Mouse (Mus musculus) forebrain, embryonic 13.5 days (tissue): ENCODE measurements around the gene Nxpe3. TPM values are rescaled to one million over a fixed set of nuclear protein-coding genes. Genes with fewer than 3 reads are reported as not detected.
A peak's percentile ranks its signal among the peaks of the same experiment; 100 is the strongest.

Experiments
- ATAC-seq: fragments of 200-750 bp; cut with Nextera tagmentation; 2 replicates; pipeline ENCODE4 v1.8.0; 2017
- H3K27ac ChIP-seq: fragments of 300-500 bp; sonication (generic); 2 replicates; pipeline ENCODE4 v1.5.1; 2015; ENCODE audit warnings: inconsistent platforms, mild to moderate bottlenecking, moderate library complexity
- H3K27me3 ChIP-seq: fragments of 300-500 bp; sonication (generic); 2 replicates; pipeline ENCODE4 v1.6.1; 2015; ENCODE audit warnings: mild to moderate bottlenecking, inconsistent platforms
- H3K36me3 ChIP-seq: fragments of 300-500 bp; sonication (generic); 2 replicates; pipeline ENCODE4 v1.6.1; 2015; ENCODE audit warnings: mild to moderate bottlenecking, inconsistent platforms; ENCODE audit not compliant: poor library complexity, severe bottlenecking
- H3K4me1 ChIP-seq: fragments of 300-500 bp; sonication (generic); 2 replicates; pipeline ENCODE4 v1.6.1; 2015; ENCODE audit warnings: inconsistent platforms
- H3K4me2 ChIP-seq: fragments of 300-500 bp; sonication (generic); 2 replicates; pipeline ENCODE4 v1.6.1; 2015; ENCODE audit warnings: inconsistent platforms, mild to moderate bottlenecking, moderate library complexity
- H3K4me3 ChIP-seq: fragments of 300-500 bp; sonication (generic); 2 replicates; pipeline ENCODE4 v1.5.1; 2015; ENCODE audit warnings: mild to moderate bottlenecking, inconsistent platforms
- H3K9ac ChIP-seq: fragments of 300-500 bp; sonication (generic); 2 replicates; pipeline ENCODE4 v1.6.1; 2015; ENCODE audit warnings: mild to moderate bottlenecking, inconsistent platforms
- H3K9me3 ChIP-seq: fragments of 300-500 bp; sonication (generic); replicated peaks from 2 replicates; pipeline ENCODE4 v1.6.1; 2016; ENCODE audit warnings: inconsistent platforms
- WGBS: fragments of 180-500 bp; shearing (Covaris S2); methylation state at CpG from one replicate; pipeline ENCODE4 v1.1.7; 2015; 5-methylcytosine and 5-hydroxymethylcytosine counted together
- polyA plus RNA-seq: library from polyadenylated mRNA; unstranded; fragments of >200 nt; fragmentation: Nextera tagmentation; extraction: Ambion mirVana; gene quantifications from 2 replicates; pipeline ENCODE4 v1.2.1, GENCODE M21; 2015

The Nxpe3 gene
- polyA plus RNA-seq, 1 experiment from 2014 or later: 1.1 TPM

GRCm38 (mm10) chr16:55815466-55815865 lies 79.6 kb downstream of the Nxpe3 start:
- peaks cover 4% of the 10 kb centered on the region; the same call in 1 of the 2 replicates for H3K27me3 ChIP-seq
- peaks cover 48% of the 10 kb centered on the region for H3K36me3 ChIP-seq
- peaks cover 15% of the 10 kb centered on the region for H3K4me1 ChIP-seq
- 80% methylated on average over 14 of the region's 14 CpGs for WGBS
- H3K9ac ChIP-seq: no peak overlapping the region
- H3K4me3 ChIP-seq: no peak overlapping the region
- no peak for ATAC-seq
- no peaks in the 10 kb centered on the region for H3K9me3 ChIP-seq
- no peak overlapping the region for H3K27ac ChIP-seq
- no peak overlapping the region for H3K4me2 ChIP-seq

- no peak overlapping the region for H3K4me3 ChIP-seq
- 93% methylated on average over 6 of the region's 6 CpGs for WGBS
- no peaks in the 10 kb centered on the region for H3K9me3 ChIP-seq
- no peaks in the 10 kb centered on the region for H3K27me3 ChIP-seq
- no peak overlapping the region for H3K9ac ChIP-seq
- H3K4me2 ChIP-seq: no peak overlapping the region
- no peak for ATAC-seq
- no peak overlapping the region for H3K27ac ChIP-seq
- H3K4me1 ChIP-seq: peaks cover 9% of the 10 kb centered on the region; the same call in 1 of the 2 replicates
- peaks cover 48% of the 10 kb centered on the region for H3K36me3 ChIP-seq
Measured at GRCm38 (mm10) chr16:55814686-55815085, 80.4 kb downstream of the Nxpe3 start.

GRCm38 (mm10) chr16:55813916-55814315 lies 81.2 kb downstream of the Nxpe3 start:
- H3K4me1 ChIP-seq: peaks cover 1% of the 10 kb centered on the region; the same call in 1 of the 2 replicates
- no peaks in the 10 kb centered on the region for H3K9me3 ChIP-seq
- no peak overlapping the region for H3K4me2 ChIP-seq
- no peak overlapping the region for H3K9ac ChIP-seq
- ATAC-seq: no peak
- H3K4me3 ChIP-seq: no peak overlapping the region
- no peak overlapping the region for H3K27ac ChIP-seq
- peaks cover 48% of the 10 kb centered on the region for H3K36me3 ChIP-seq
- H3K27me3 ChIP-seq: no peaks in the 10 kb centered on the region
- 86% methylated on average over 15 of the region's 15 CpGs for WGBS

GRCm38 (mm10) chr16:55811792-55812191 lies 83.3 kb downstream of the Nxpe3 start:
- 93% methylated on average over 6 of the region's 6 CpGs for WGBS
- no peaks in the 10 kb centered on the region for H3K27me3 ChIP-seq
- no peak overlapping the region for H3K27ac ChIP-seq
- H3K36me3 ChIP-seq: peaks cover 39% of the 10 kb centered on the region
- H3K4me1 ChIP-seq: 0 out of 2 replicates have a peak, but pooled peaks cover 3% of the 10 kb centered on the region
- ATAC-seq: no peak
- no peak overlapping the region for H3K4me3 ChIP-seq
- no peak overlapping the region for H3K9ac ChIP-seq
- no peaks in the 10 kb centered on the region for H3K9me3 ChIP-seq
- H3K4me2 ChIP-seq: no peak overlapping the region

GRCm38 (mm10) chr16:55809779-55810514 lies 85.1 kb downstream of the Nxpe3 start:
- Histone ChIP-seq H3K27me3 (no peaks in the 10 kb centered on the region), H3K4me2 (no peak overlapping the region), H3K9ac (no peak overlapping the region), H3K27ac (no peak overlapping the region), H3K4me3 (no peak overlapping the region), H3K4me1 (0 out of 2 replicates have a peak, but pooled peaks cover 3% of the 10 kb centered on the region), H3K9me3 (no peaks in the 10 kb centered on the region), H3K36me3 (peaks cover 23% of the 10 kb centered on the region)
- 93% methylated on average over 9 of the region's 9 CpGs for WGBS
- ATAC-seq: no peak

- H3K4me1 ChIP-seq: 0 out of 2 replicates have a peak, but pooled peaks cover 3% of the 10 kb centered on the region
- no peak overlapping the region for H3K9ac ChIP-seq
- WGBS: 95% methylated on average over 6 of the region's 6 CpGs
- H3K27me3 ChIP-seq: no peaks in the 10 kb centered on the region
- no peak overlapping the region for H3K4me3 ChIP-seq
- H3K36me3 ChIP-seq: peaks cover 17% of the 10 kb centered on the region
- H3K4me2 ChIP-seq: no peak overlapping the region
- H3K27ac ChIP-seq: no peak overlapping the region
- ATAC-seq: no peak
- no peaks in the 10 kb centered on the region for H3K9me3 ChIP-seq
Measured at GRCm38 (mm10) chr16:55809345-55809744, 85.7 kb downstream of the Nxpe3 start.

GRCm38 (mm10) chr16:55807505-55807932 lies 87.6 kb downstream of the Nxpe3 start:
- H3K4me3 ChIP-seq: no peak overlapping the region
- H3K9me3 ChIP-seq: no peaks in the 10 kb centered on the region
- no peaks in the 10 kb centered on the region for H3K27me3 ChIP-seq
- 55% methylated on average over 6 of the region's 6 CpGs for WGBS
- peak; percentile 78; the same call in 1 of the 2 replicates for ATAC-seq
- no peak overlapping the region for H3K4me2 ChIP-seq
- no peak overlapping the region for H3K9ac ChIP-seq
- H3K4me1 ChIP-seq: 0 out of 2 replicates have a peak, but pooled peaks cover 3% of the 10 kb centered on the region
- peaks cover 1% of the 10 kb centered on the region for H3K36me3 ChIP-seq
- no peak overlapping the region for H3K27ac ChIP-seq

- Histone ChIP-seq H3K27me3 (no peaks in the 10 kb centered on the region), H3K27ac (no peak overlapping the region), H3K4me1 (0 out of 2 replicates have a peak, but pooled peaks cover 3% of the 10 kb centered on the region), H3K4me2 (no peak overlapping the region), H3K9ac (no peak overlapping the region), H3K36me3 (no peaks in the 10 kb centered on the region), H3K4me3 (no peak overlapping the region), H3K9me3 (no peaks in the 10 kb centered on the region)
- no peak for ATAC-seq
- 90% methylated on average over 1 of the region's 1 CpGs for WGBS
Measured at GRCm38 (mm10) chr16:55804799-55805198, 90.3 kb downstream of the Nxpe3 start.

- 85% methylated on average over 1 of the region's 1 CpGs for WGBS
- no peak overlapping the region for H3K4me3 ChIP-seq
Measured at GRCm38 (mm10) chr16:55801629-55802028, 93.5 kb downstream of the Nxpe3 start.

GRCm38 (mm10) chr16:55798845-55799244 lies 96.2 kb downstream of the Nxpe3 start:
- Histone ChIP-seq H3K27ac (no peak overlapping the region), H3K4me1 (no peaks in the 10 kb centered on the region), H3K4me2 (no peak overlapping the region), H3K9ac (no peak overlapping the region), H3K4me3 (no peak overlapping the region), H3K9me3 (no peaks in the 10 kb centered on the region), H3K36me3 (no peaks in the 10 kb centered on the region), H3K27me3 (no peaks in the 10 kb centered on the region)
- ATAC-seq: no peak
- 88% methylated on average over 7 of the region's 7 CpGs for WGBS

More at GRCm38 (mm10) chr16:55801629-55802028, 93.5 kb downstream of the Nxpe3 start:
- Histone ChIP-seq H3K4me2 (no peak overlapping the region), H3K4me1 (no peaks in the 10 kb centered on the region), H3K36me3 (no peaks in the 10 kb centered on the region), H3K27ac (no peak overlapping the region), H3K9ac (no peak overlapping the region), H3K9me3 (no peaks in the 10 kb centered on the region), H3K27me3 (no peaks in the 10 kb centered on the region)
- ATAC-seq: no peak

- WGBS: 94% methylated on average over 7 of the region's 7 CpGs
Measured at GRCm38 (mm10) chr16:55790326-55790725, 104.8 kb downstream of the Nxpe3 start.

More at GRCm38 (mm10) chr16:55790326-55790725, 104.8 kb downstream of the Nxpe3 start:
- H3K27me3 ChIP-seq: no peaks in the 10 kb centered on the region
- no peaks in the 10 kb centered on the region for H3K9me3 ChIP-seq
- H3K4me2 ChIP-seq: no peak overlapping the region
- no peak for ATAC-seq
- H3K9ac ChIP-seq: no peak overlapping the region
- no peak overlapping the region for H3K4me3 ChIP-seq
- H3K27ac ChIP-seq: no peak overlapping the region
- H3K4me1 ChIP-seq: no peaks in the 10 kb centered on the region
- H3K36me3 ChIP-seq: no peaks in the 10 kb centered on the region
